Mouse (Mus musculus) cerebellum, adult (tissue): Measurements from ENCODE around the gene Tmem63a.
"Not testable (repeated sequence)": the region's sequence is repeated elsewhere in the genome, so short reads cannot be mapped to it uniquely, and the experiment has no call there.

Experiments used
- ATAC-seq: cut with Nextera tagmentation; 2 replicates; pipeline ENCODE4 v1.9.2; 2017; ENCODE audit warnings: mild to moderate bottlenecking, moderate library complexity, mixed read lengths; ENCODE audit not compliant: insufficient number of reproducible peaks, low FRiP score, low TSS enrichment

The Tmem63a gene

GRCm38 (mm10) chr1:180924737-180925136 lies 17.4 kb upstream of the Tmem63a start:
- no peak for ATAC-seq

GRCm38 (mm10) chr1:180926286-180926685 lies 15.9 kb upstream of the Tmem63a start:
- ATAC-seq: no peak

- ATAC-seq: no peak
Observed at GRCm38 (mm10) chr1:180929599-180929998, 12.5 kb upstream of the Tmem63a start.

- no peak for ATAC-seq
Observed at GRCm38 (mm10) chr1:180931106-180931505, 11.0 kb upstream of the Tmem63a start.

- ATAC-seq: no peak
Observed at GRCm38 (mm10) chr1:180933659-180934058, 8.5 kb upstream of the Tmem63a start.

GRCm38 (mm10) chr1:180934467-180935419 lies 7.4 kb upstream of the Tmem63a start, which contains the start of gene Lefty1:
Gene Lefty1 (plus strand): TSS chr1:180935022.
- no peak for ATAC-seq

GRCm38 (mm10) chr1:180936610-180937398 lies 5.3 kb upstream of the Tmem63a start:
- ATAC-seq: not testable (repeated sequence)

GRCm38 (mm10) chr1:180937631-180938030 lies 4.5 kb upstream of the Tmem63a start:
- ATAC-seq: not testable (repeated sequence)

- not testable (repeated sequence) for ATAC-seq
Observed at GRCm38 (mm10) chr1:180938781-180939180, 3.4 kb upstream of the Tmem63a start.

- no peak for ATAC-seq
Observed at GRCm38 (mm10) chr1:180940776-180941460, 1.2 kb upstream of the Tmem63a start.

- no peak for ATAC-seq
Observed at GRCm38 (mm10) chr1:180941726-180942125, 418 bp upstream of the Tmem63a start.

- no peak for ATAC-seq
Observed at GRCm38 (mm10) chr1:180943032-180943644, 994 bp downstream of the Tmem63a start.

GRCm38 (mm10) chr1:180943896-180944295 lies 1.8 kb downstream of the Tmem63a start:
- ATAC-seq: no peak

GRCm38 (mm10) chr1:180944553-180944952 lies 2.4 kb downstream of the Tmem63a start:
- ATAC-seq: no peak

- no peak for ATAC-seq
Observed at GRCm38 (mm10) chr1:180945001-180945980, 3.1 kb downstream of the Tmem63a start.

GRCm38 (mm10) chr1:180946448-180946847 lies 4.3 kb downstream of the Tmem63a start:
- no peak for ATAC-seq

- ATAC-seq: no peak
Observed at GRCm38 (mm10) chr1:180952085-180952746, 10.1 kb downstream of the Tmem63a start.

- no peak for ATAC-seq
Observed at GRCm38 (mm10) chr1:180952808-180953207, 10.7 kb downstream of the Tmem63a start.
